Mouse (Mus musculus) CD4-positive, CD25-positive, alpha-beta regulatory T cell, adult 4 months (primary cell): Measurements from ENCODE around the gene Tmem120b. TPM values are rescaled to one million over a fixed set of nuclear protein-coding genes. Genes with fewer than 3 reads are reported as not detected.

Experiments
- ATAC-seq: one replicate; pipeline ENCODE4 v1.8.0; 2017
- polyA plus RNA-seq, 2 experiments: library from polyadenylated mRNA; unstranded; fragments of 100-300 nt; shearing (Covaris generic); gene quantifications; one replicate each; pipeline ENCODE4 v1.2.1; 2017

The Tmem120b gene
- polyA plus RNA-seq, 2 experiments from 2014 or later = 3.4 to 4.3 TPM

DNA sequence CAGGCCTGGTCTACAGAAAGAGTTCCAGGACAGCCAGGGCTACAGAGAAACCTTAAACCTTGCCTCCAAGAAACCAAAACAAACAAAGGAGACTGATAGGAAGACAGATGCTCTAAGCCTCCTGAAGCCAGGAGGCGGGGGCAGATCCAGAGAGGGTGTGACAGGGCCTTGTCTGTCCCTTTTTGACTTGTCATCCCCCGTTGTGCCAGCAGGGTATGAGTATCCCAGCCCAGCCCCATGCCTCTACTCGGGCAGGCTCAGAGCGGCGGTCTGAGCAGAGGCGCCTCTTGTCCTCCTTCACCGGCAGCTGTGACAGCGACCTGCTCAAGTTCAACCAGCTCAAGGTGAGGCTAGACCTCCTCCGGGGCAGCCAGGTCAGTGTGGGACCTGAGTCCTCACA is 94.7 kb downstream of the Tmem120b start:
- no peak for ATAC-seq

DNA sequence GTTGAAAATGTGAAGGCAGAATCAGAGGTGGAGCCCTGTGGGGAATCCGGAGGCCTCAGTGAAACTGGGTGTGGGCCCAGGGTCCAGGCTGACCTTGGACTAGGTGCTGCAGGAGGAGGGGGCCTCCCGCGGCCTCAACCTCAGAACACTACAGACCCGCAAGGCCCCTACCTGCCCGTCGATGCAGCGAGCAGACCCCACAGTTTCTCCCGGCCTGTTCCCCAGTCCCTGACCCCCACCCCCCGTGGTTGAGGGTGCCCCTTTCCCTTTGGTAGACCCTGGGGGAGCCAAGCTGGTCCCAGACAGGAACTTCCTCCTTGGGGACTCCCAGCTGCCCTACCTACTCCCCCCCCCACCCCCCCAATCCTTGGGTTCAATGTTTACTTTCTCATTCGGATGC is 98.2 kb downstream of the Tmem120b start:
- no peak for ATAC-seq

Other genes starting within 250 kb of the Tmem120b start
- 100 to 1,000 TPM; 107 to 151 TPM for gene Anapc5, start 247.1 kb upstream of the Tmem120b start, polyA plus RNA-seq
- gene Rnf34, start 218.4 kb upstream of the Tmem120b start, polyA plus RNA-seq = 10 to 100 TPM; 25.9 to 37.5 TPM
- gene Kdm2b, start 78.6 kb upstream of the Tmem120b start, polyA plus RNA-seq = 10 to 100 TPM; 33.1 to 51.1 TPM
- 1 to 10 TPM; 4.2 to 8.1 TPM for gene Orai1, start 53.3 kb upstream of the Tmem120b start, polyA plus RNA-seq
- 1 to 10 TPM; 5.2 to 6.9 TPM for gene Morn3, start 21.4 kb upstream of the Tmem120b start, polyA plus RNA-seq
- gene Rhof, start 64.3 kb downstream of the Tmem120b start, polyA plus RNA-seq = 100 to 1,000 TPM in 1 of 2 experiments, 10 to 100 TPM in 1; 80.6 to 101 TPM
- 10 to 100 TPM; 17.1 to 20.8 TPM for gene Setd1b, start 73.8 kb downstream of the Tmem120b start, polyA plus RNA-seq
- 10 to 100 TPM; 36.5 to 41.5 TPM for gene Psmd9, start 101.0 kb downstream of the Tmem120b start, polyA plus RNA-seq
- not detected for gene Hpd, start 114.3 kb downstream of the Tmem120b start, polyA plus RNA-seq
- 1 to 10 TPM; 4.7 to 6.1 TPM for gene Wdr66, start 183.7 kb downstream of the Tmem120b start, polyA plus RNA-seq